Mouse (Mus musculus) yolk sac, embryonic 10.5 days (tissue): ENCODE data around the gene Pygo1.

Experiments used
- DNase-seq: peaks from one replicate; pipeline ENCODE4 v3.0.0-alpha.2; 2017; ENCODE audit warnings: low spot score

Gene Pygo1

DNA sequence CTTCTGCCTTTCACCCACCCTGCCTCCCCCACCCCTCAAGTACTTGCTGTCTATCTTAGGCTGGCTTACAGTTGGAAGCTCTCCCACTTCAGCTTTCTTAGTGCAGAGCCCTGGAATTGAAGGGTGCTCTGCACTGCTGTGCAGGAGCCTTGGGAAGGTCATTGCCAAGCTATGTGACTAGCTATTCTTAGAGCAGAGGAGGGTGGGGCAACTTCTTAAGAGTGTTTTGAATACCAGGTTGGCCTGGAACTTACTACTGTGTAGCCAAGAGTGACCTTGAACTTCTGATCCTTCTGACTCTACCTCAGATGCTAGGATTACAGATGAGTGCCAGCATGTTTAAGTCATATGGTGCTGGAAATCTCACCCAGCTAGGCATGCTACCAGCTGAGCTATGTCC lies 70.7 kb downstream of the Pygo1 start:
- no peak for DNase-seq

DNA sequence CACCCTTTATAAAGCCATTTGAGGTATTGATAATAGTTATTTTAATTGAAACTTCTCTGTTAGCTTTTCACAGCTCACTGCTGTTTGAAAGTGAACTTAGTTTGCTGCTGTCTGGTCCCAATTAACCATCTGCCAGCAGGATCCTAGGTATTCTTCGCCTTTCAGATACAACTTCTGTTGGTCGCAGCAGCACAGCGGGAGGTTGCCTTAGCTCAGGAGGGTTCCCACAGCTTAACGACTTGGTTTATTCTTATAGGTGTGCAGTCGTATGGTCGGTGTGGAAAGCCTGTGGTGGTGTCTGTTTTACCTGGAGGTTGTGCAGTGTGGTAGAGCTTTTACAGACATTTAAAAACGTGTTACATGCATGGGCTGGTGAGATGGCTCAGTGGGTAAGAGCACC lies 71.4 kb downstream of the Pygo1 start:
- DNase-seq, result no peak

DNA sequence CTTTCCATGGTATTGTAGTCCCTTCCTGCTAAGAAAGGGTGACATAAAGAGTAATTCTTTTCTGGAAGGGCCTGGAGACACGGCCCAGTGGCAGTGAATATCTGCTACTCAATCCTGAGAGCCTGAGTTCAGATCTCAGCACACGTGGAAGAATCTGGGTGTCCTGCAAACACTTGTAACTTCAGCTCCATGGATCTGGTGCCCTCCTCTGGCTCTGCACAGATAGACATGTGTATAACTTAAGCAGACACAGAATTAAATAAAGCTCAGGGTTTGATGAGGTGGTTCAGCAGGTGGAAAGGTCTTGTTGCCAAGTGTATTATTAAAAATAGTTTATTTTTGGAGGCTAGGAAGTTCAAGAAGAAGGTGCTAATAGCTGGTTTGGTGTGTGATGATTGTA lies 75.0 kb downstream of the Pygo1 start:
- DNase-seq, result no peak

DNA sequence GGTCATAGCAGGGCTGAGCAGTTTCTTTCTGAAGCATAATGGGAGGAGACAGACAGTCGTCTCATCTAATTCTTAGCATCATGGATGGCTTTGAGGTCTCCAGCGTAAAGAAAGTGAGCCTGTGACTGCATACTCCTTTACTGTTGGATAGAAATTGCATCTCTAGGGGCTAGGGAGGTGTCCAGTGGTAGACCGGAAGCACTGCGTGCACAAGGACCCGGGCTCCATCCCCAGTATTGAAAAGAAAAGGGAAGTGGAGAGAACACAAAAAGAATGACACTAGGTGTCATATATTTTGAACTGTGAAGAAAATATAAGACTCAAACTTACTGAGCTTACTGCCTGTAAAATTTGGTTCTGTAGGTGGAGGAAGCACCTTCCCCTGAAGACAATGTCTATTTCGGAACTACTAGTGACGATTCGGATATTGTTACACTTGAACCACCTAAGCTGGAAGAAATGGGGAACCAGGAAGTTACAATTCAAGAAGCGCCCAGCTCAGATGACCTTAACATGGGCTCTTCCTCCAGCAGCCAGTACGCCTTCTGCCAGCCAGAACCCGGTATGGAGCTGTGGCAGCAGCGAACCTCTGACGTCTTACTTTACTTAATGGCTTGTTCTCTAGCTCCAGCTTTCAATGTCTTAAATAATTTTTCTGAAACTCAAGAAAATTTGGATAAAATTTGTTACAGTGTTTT lies 76.0 kb downstream of the Pygo1 start:
- no peak for DNase-seq
